Mouse (Mus musculus) CH12.LX (cell line): ENCODE results near the gene Slc6a17. TPM values are rescaled to one million over a fixed set of nuclear protein-coding genes. Genes with fewer than 3 reads are reported as not detected.
A peak's percentile ranks its signal among the peaks of the same experiment; 100 is the strongest.

Source experiments
- DNase-seq: peaks from one replicate; pipeline ENCODE4 v3.0.0-alpha.2; 2013; ENCODE audit errors: extremely low read depth
- H3K27ac ChIP-seq: 2 replicates; pipeline ENCODE4 v1.5.1; 2012; ENCODE audit warnings: low read depth, mild to moderate bottlenecking, control low read depth, moderate library complexity; ENCODE audit not compliant: insufficient read depth
- H3K27me3 ChIP-seq: replicated peaks from 2 replicates; pipeline ENCODE3; 2012; ENCODE audit warnings: inconsistent platforms
- H3K36me3 ChIP-seq, 2 experiments: replicated peaks in 1 of 2; 2 replicates each; pipeline versions ENCODE3 to v1.6.1; 2012; ENCODE audit warnings: inconsistent platforms in 1 of 2, low read length in 1 of 2, mild to moderate bottlenecking in 1 of 2, mixed read lengths in 1 of 2, moderate library complexity in 1 of 2; ENCODE audit not compliant: control insufficient read depth in 1 of 2, insufficient read depth in 1 of 2
- H3K4me1 ChIP-seq, 2 experiments: 2 replicates each; pipeline ENCODE4 v1.6.1; 2012; ENCODE audit warnings: inconsistent platforms in 1 of 2, moderate library complexity in 1 of 2; ENCODE audit not compliant: insufficient read depth in 2 of 2, control insufficient read depth in 1 of 2
- H3K4me2 ChIP-seq: 2 replicates; pipeline ENCODE4 v1.6.1; 2012; ENCODE audit warnings: low read depth, mild to moderate bottlenecking, control low read depth; ENCODE audit not compliant: poor library complexity, insufficient read depth, severe bottlenecking
- H3K4me3 ChIP-seq, 3 experiments: fragments of 150-350 bp in 1 of 3; sonication (generic) in 1 of 3; replicated peaks in 1 of 3; 2 replicates each; pipeline versions ENCODE3 to v1.5.1; 2011 to 2012; ENCODE audit warnings: low read depth in 2 of 3, low read length in 2 of 3, mild to moderate bottlenecking in 2 of 3, moderate library complexity in 2 of 3, control low read depth in 1 of 3, improper control_type of control experiment in 1 of 3, inconsistent platforms in 1 of 3, mixed read lengths in 1 of 3; ENCODE audit not compliant: poor library complexity in 1 of 3
- H3K79me2 ChIP-seq: replicated peaks from 2 replicates; pipeline ENCODE4 v1.6.1; 2012; ENCODE audit warnings: mild to moderate bottlenecking, moderate library complexity; ENCODE audit not compliant: control insufficient read depth, poor library complexity, insufficient read depth, severe bottlenecking; ENCODE audit errors: extremely low read depth
- H3K9ac ChIP-seq: 2 replicates; pipeline ENCODE4 v1.6.1; 2012; ENCODE audit warnings: low read depth, mild to moderate bottlenecking, control low read depth, moderate library complexity; ENCODE audit not compliant: insufficient read depth
- H3K9me3 ChIP-seq: replicated peaks from 2 replicates; pipeline ENCODE3; 2012; ENCODE audit warnings: low read length, inconsistent platforms, mixed read lengths
- CTCF ChIP-seq, 2 experiments: IDR thresholded peaks in 1 of 2; conservative IDR thresholded peaks in 1 of 2; 2 replicates each; pipeline ENCODE4 v1.5.1; 2011 to 2012; ENCODE audit warnings: low read depth in 2 of 2, low read length in 2 of 2, improper control_type of control experiment in 1 of 2, inconsistent platforms in 1 of 2, mild to moderate bottlenecking in 1 of 2, moderate library complexity in 1 of 2
- EP300 ChIP-seq: IDR thresholded peaks from 2 replicates; pipeline ENCODE4 v1.6.1; 2011; ENCODE audit warnings: low read length, improper control_type of control experiment
- GABPA ChIP-seq: IDR thresholded peaks from 2 replicates; pipeline ENCODE4 v1.6.1; 2012; ENCODE audit warnings: low read depth, low read length, improper control_type of control experiment, inconsistent platforms; ENCODE audit not compliant: insufficient replicate concordance
- HCFC1 ChIP-seq: IDR thresholded peaks from 2 replicates; pipeline ENCODE4 v1.6.1; 2012; ENCODE audit warnings: low read depth, mild to moderate bottlenecking, inconsistent platforms, low read length, improper control_type of control experiment
- IRF4 ChIP-seq: IDR thresholded peaks from 2 replicates; pipeline ENCODE4 v1.6.1; 2014; ENCODE audit warnings: low read depth, mild to moderate bottlenecking, inconsistent platforms, low read length, improper control_type of control experiment
- JUN ChIP-seq: IDR thresholded peaks from 2 replicates; pipeline ENCODE4 v1.6.1; 2011; ENCODE audit warnings: low read depth, mild to moderate bottlenecking, low read length, improper control_type of control experiment, moderate library complexity; ENCODE audit not compliant: insufficient read depth
- MAX ChIP-seq: IDR thresholded peaks from 2 replicates; pipeline ENCODE4 v1.6.1; 2011; ENCODE audit warnings: low read length, improper control_type of control experiment
- NRF1 ChIP-seq: IDR thresholded peaks from 2 replicates; pipeline ENCODE4 v1.6.1; 2014; ENCODE audit warnings: low read depth, mild to moderate bottlenecking, inconsistent platforms, low read length, improper control_type of control experiment, moderate library complexity
- RAD21 ChIP-seq: IDR thresholded peaks from 2 replicates; pipeline ENCODE4 v1.6.1; 2011; ENCODE audit warnings: low read depth, mild to moderate bottlenecking, low read length, improper control_type of control experiment, moderate library complexity
- SIN3A ChIP-seq: IDR thresholded peaks from 2 replicates; pipeline ENCODE4 v1.6.1; 2012; ENCODE audit warnings: low read length, improper control_type of control experiment, inconsistent platforms
- SMC3 ChIP-seq: IDR thresholded peaks from 2 replicates; pipeline ENCODE4 v1.6.1; 2011; ENCODE audit warnings: low read depth, low read length, improper control_type of control experiment
- TBP ChIP-seq: conservative IDR thresholded peaks from 2 replicates; pipeline ENCODE4 v1.6.1; 2011; ENCODE audit warnings: low read depth, low read length, improper control_type of control experiment
- TCF12 ChIP-seq: IDR thresholded peaks from 2 replicates; pipeline ENCODE4 v1.6.1; 2014; ENCODE audit warnings: low read depth, mild to moderate bottlenecking, inconsistent platforms, low read length, improper control_type of control experiment
- USF1 ChIP-seq: IDR thresholded peaks from 2 replicates; pipeline ENCODE4 v1.6.1; 2014; ENCODE audit warnings: low read depth, mild to moderate bottlenecking, inconsistent platforms, low read length, improper control_type of control experiment
- USF2 ChIP-seq: conservative IDR thresholded peaks from 2 replicates; pipeline ENCODE4 v1.6.1; 2011; ENCODE audit warnings: low read depth, low read length, improper control_type of control experiment
- ZC3H11A ChIP-seq: IDR thresholded peaks from 2 replicates; pipeline ENCODE4 v1.6.1; 2012; ENCODE audit warnings: low read depth, mild to moderate bottlenecking, inconsistent platforms, low read length, improper control_type of control experiment
- ZNF384 ChIP-seq: IDR thresholded peaks from 2 replicates; pipeline ENCODE4 v1.6.1; 2012; ENCODE audit warnings: low read depth, low read length, improper control_type of control experiment, inconsistent platforms
- dilution Hi-C: fragments of 300-500 bp; cut with MboI; formaldehyde crosslinking; loops from 2 replicates; pipeline ENCODE4 v1.14.3; 2020; ENCODE audit warnings: low sequenced_read_pairs; ENCODE audit not compliant: extremely low pct_unique_long_range_greater_than_20kb, extremely low pct_ligation_motif_present
- in situ Hi-C: fragments of 300-500 bp; cut with MboI; formaldehyde crosslinking; loops from 3 replicates; pipeline ENCODE4 v1.14.3; 2019; ENCODE audit warnings: low sequenced_read_pairs, low pct_ligation_motif_present, low pct_unique_long_range_greater_than_20kb, mixed read lengths
- polyA plus RNA-seq: library from polyadenylated mRNA; unstranded; fragments of >175 nt; gene quantifications from 2 replicates; pipeline ENCODE4 v1.2.1, GENCODE M21; 2012; ENCODE audit warnings: low read depth; ENCODE audit not compliant: insufficient read length
- total RNA-seq, 2 experiments: library from RNA; depleted of rRNA; stranded (reverse); fragments of 300-350 nt in 1 of 2; fragments of >200 nt in 1 of 2; gene quantifications; 2 replicates each; pipeline ENCODE4 v1.2.3; 2012 to 2014

Gene Slc6a17
- total and polyA plus RNA-seq, 3 experiments = not detected

DNA sequence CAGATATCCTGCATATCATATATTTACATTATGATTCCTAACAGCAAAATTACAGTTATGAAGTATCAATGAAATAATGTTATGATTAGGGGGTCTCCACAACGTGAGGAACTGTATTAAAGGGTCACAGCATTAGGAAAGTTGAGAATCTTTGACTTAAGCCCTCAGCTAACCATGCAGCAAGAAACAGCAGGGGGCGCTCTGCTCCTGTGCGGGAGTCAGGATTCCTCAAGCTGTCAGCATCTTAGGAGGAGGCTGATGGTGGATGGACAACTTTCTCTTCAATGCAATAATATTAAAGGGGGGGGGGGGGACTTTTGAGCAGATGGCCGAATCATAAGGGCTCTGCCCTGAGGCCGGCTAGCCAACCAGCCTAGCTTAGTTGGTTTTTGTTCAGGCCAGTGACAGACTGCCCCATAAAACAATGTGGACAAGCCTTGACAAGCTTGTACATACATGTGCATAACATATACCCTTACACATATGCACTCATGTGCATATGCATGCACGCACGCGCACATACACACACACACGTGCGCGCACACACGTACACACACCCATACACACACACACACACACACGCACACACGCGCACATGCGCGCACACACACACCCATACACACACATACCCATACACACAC is 32.7 kb upstream of the Slc6a17 start:
- Histone ChIP-seq H3K27ac (no peak overlapping the region), H3K4me2 (no peak overlapping the region), H3K4me1 (peaks cover 0 to 4% of the 10 kb centered on the region in 2 experiments; a peak in 1 of 4 replicates), H3K27me3 (peaks cover 13% of the 10 kb centered on the region), H3K4me3 (no peak overlapping the region), H3K79me2 (no peaks in the 10 kb centered on the region), H3K9ac (no peak overlapping the region), H3K36me3 (no peaks in the 10 kb centered on the region), H3K9me3 (no peaks in the 10 kb centered on the region)
- dilution Hi-C loops = no loop called here
- TF ChIP-seq SMC3 = peak; percentile 64
- TF ChIP-seq IRF4 = 0 out of 2 replicates have a peak, but pooled peaks have one; percentile 13
- no peak for TF ChIP-seq ZNF384
- peak; percentile 42 to 82 for TF ChIP-seq CTCF (conservative IDR thresholded peaks at IDR 0.05 in 1 of 2, IDR thresholded peaks at IDR 0.05 in 1 of 2; ENCODE audit: low read depth in 2 of 2, low read length in 2 of 2)
- TF ChIP-seq JUN = no peak
- TF ChIP-seq RAD21 = peak; percentile 63
- TF ChIP-seq USF1 = no peak
- TF ChIP-seq TBP = no peak
- no peak for TF ChIP-seq SIN3A
- TF ChIP-seq GABPA = no peak
- TF ChIP-seq HCFC1 = no peak
- no peak for TF ChIP-seq MAX
- TF ChIP-seq TCF12 = no peak
- TF ChIP-seq USF2 = no peak
- TF ChIP-seq ZC3H11A = peak; percentile 8; the same call in 1 of the 2 replicates
- no peak for TF ChIP-seq NRF1
- in situ Hi-C loops = no loop called here
- peak; percentile 65 for DNase-seq

DNA sequence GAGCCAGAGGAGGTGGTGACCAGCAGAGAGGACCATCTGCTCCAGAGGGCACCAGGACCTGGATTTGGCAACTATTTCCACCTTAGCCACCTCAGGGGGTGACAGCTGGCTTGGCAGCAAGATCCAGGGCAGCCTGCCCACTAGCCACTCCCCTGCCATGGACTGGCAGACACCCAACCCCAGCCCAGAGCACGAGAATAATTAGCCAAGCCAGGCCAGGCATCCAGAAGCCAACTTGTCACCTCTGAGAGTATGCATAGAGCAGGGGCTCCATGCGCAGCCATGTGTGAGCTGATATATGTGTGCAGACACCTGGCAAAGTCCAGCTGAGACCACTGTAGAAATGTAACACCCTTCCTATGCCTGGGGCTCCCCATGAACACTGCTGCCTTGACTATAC is 29.1 kb upstream of the Slc6a17 start:
- in situ Hi-C loops (no loop called here), dilution Hi-C loops (no loop called here)

More for the DNA sequence above, 29.1 kb upstream of the Slc6a17 start:
- Histone ChIP-seq H3K27me3 (peaks cover 25% of the 10 kb centered on the region), H3K79me2 (no peaks in the 10 kb centered on the region), H3K4me1 (peaks cover 0 to 4% of the 10 kb centered on the region in 2 experiments; a peak in 1 of 4 replicates), H3K9ac (no peak overlapping the region), H3K4me2 (no peak overlapping the region), H3K36me3 (no peaks in the 10 kb centered on the region), H3K4me3 (no peak overlapping the region), H3K9me3 (no peaks in the 10 kb centered on the region), H3K27ac (no peak overlapping the region)
- no peak for TF ChIP-seq EP300
- TF ChIP-seq SMC3 = no peak
- DNase-seq = no peak
